Mouse (Mus musculus) fat pad, adult 2 months (tissue): ENCODE results near the gene Pakap.

Experiments used
- DNase-seq: peaks from one replicate; pipeline ENCODE4 v3.0.0-alpha.2; 2011; ENCODE audit warnings: low read depth, low spot score; ENCODE audit errors: extremely low read depth

Gene Pakap

DNA sequence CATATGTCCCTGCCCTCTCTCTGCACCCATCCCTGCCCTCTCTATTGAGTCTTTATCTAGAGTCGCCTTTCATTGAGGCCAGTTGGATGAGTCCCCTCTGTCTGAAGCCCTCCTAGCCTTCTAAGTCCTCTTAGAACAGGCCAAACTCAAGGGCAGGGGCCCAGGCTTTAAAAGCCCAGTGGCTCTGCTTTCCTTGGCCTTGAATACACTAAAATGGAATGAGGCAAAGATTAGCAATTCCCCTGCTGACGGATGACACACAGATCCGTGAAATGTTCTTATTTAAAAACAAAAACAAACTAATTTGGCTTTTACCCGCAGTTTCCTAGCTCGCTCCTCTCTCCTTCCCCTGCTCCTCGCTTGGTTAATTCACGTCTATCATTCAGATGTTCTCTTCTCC lies 194.4 kb downstream of the Pakap start:
- no peak for DNase-seq

DNA sequence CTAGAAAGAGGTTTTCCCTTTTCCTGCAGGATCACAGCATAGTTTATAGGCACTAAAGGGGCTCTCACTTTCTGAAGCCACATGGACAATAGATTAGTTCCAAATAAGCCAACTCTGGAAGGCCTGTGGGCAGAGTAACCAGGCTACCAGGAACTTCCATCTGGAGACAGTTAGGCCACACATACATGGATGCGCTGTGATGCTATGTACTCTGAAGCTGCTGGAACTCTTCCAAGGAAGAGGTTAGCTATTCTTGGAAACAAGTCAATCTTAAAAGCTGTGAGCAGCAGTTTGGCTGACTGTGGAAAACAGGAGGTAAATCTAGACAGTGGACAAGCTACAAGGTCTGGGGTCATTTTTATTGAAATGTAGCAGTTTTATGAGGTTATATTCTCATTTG lies 196.4 kb downstream of the Pakap start:
- no peak for DNase-seq

- DNase-seq: no peak
These were observed 196.9 kb downstream of the Pakap start for GRCm38 (mm10) chr4:57764926-57765325.

DNA sequence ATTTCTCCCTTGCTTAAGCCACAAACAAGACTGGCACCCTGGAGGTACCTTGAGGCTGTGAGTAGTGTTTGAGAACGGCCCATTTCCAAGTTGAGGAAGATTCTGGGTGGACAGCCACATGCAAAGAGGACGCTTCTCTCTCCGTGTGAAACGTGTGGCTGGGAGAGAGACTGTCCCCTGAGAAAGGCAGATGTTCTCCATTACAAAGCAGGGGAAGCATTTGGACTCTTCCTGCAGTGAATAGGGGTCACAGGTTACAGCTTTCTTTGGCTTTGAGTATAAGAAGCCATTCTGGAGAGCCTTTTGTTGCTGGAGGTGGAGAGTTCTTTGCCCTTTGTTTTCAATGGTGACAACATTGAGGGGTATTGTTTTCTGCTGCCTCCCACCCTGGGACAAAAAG lies 197.8 kb downstream of the Pakap start:
- DNase-seq: no peak

DNA sequence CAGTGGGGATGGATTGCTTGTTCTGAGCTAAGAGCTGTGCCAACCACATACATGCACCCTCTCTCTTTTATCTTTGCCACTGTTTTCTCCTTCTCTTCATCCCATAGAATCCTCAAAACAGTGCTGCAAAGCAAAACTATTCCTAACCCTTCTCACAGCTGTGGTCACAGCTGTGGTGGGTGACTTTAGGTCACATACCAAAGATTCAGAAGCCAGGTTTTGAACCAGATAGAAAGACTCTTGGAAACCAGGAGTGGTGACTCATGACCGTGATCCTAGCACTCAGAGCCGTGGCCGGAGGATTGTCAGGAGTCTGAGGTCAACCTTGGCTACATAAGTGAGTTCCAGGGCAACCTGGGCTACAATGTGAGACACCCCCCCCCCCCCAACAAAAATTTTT lies 201.0 kb downstream of the Pakap start:
- no peak for DNase-seq

- DNase-seq: no peak
These were observed 202.3 kb downstream of the Pakap start for GRCm38 (mm10) chr4:57770185-57770823.

DNA sequence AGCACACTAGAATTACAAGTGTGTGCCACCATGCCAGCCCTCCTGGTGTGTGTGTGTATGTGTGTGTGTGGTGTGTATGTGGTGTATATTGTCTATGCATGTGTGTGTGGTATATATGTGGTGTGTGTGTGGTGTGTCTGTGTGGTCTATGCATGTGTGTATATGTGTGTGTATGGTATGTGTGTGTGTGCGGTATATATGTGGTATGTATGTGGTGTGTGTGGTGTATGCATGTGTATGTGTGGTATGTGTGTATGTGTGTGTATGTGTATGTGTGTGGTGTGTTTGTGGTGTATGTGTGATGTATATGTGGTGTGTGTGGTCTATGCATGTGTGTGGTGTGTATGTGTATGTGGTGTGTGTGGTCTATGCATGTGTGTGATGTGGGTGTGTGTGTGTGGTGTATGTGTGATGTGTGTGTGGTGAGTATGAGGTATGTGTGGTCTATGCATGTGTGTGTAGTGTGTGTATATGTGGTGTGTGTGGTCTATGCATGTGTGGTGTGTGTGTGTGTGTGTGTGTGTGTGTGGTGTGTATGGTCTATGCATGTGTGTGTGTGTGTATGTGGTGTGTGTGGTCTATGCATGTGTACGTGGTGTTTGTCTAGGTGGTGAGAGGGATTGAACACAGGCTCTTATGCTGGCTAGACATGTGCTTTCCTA lies 203.7 kb downstream of the Pakap start:
- no peak for DNase-seq

GRCm38 (mm10) chr4:57772851-57773510 lies 205.0 kb downstream of the Pakap start:
- no peak for DNase-seq

GRCm38 (mm10) chr4:57774517-57774916 lies 206.5 kb downstream of the Pakap start:
- DNase-seq: no peak

- DNase-seq: no peak
These were observed 207.6 kb downstream of the Pakap start for GRCm38 (mm10) chr4:57775582-57775981.

- DNase-seq: no peak
These were observed 212.4 kb downstream of the Pakap start for GRCm38 (mm10) chr4:57780403-57780802.

GRCm38 (mm10) chr4:57780833-57781641 lies 213.1 kb downstream of the Pakap start:
- DNase-seq: no peak

- no peak for DNase-seq
These were observed 214.0 kb downstream of the Pakap start for GRCm38 (mm10) chr4:57781994-57782393.

- DNase-seq: no peak
These were observed 214.8 kb downstream of the Pakap start for GRCm38 (mm10) chr4:57782549-57783390.

DNA sequence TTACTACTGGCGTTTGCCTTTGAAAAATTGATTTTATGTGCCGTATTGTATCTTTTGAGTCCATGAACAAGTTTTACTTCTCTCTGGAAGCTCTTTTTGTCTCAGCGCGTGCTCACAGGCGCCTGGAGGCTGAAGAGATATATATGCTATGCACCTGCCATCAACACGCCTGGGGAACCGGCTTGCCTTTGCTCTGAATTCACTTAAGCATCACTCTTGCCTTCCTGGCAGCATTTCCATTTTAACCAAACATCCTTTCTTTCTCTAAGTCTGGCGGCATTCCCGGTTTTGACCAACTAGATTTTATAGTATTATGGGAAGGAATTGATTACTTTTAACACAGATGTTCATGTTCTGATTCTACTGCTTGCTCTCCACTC lies 215.4 kb downstream of the Pakap start:
- DNase-seq: no peak

DNA sequence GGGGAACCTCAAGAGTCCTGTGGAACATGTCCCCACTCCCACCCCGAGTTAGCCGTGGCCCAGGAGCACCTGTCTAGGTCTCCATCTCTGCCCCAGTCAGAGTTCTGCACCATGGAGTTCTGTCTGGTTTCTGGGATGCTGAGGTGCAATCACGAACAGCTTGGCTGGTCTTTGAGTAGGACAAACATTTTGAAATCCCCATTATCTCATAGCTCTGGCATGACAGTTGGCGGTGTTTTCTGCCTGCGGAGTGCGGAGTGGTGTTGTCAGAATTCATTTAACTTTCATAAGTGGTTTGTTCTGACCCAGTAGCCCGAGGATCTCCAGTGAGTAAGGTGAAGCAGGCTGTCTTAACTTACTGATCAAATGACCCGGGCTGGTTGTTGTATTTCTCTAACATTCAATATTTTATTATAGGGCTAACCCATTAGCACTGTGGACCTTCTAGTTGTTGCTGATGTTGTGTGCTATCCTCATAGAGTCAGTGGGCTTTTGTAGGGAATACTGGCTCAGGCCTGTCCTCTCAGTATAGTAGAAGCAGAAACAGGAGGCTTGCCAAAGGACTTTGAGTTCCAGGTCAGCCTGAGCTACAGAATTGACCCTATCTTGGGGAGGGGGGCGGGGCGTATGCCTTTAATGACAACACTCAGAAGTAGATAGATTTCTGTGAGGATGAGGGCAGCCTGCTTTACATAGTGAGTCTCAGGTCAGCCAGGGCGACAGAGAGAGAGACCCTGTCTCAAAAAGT lies 216.0 kb downstream of the Pakap start:
- DNase-seq: peak; percentile 26

- DNase-seq: no peak
These were observed 220.7 kb downstream of the Pakap start for GRCm38 (mm10) chr4:57788709-57789108.

GRCm38 (mm10) chr4:57789118-57789517 lies 221.1 kb downstream of the Pakap start:
- no peak for DNase-seq

- DNase-seq: no peak
These were observed 226.0 kb downstream of the Pakap start for GRCm38 (mm10) chr4:57793989-57794388.

- DNase-seq: no peak
These were observed 226.6 kb downstream of the Pakap start for GRCm38 (mm10) chr4:57794547-57794946.
